Mouse (Mus musculus): ENCODE measurements around the gene Gpbp1. TPM values are rescaled to one million over a fixed set of nuclear protein-coding genes. Genes with fewer than 3 reads are reported as not detected.

The Gpbp1 gene
- polyA plus RNA-seq (2015; fragmentation: Nextera tagmentation; extraction: Ambion mirVana): 81.9 and 88.2 TPM in 2 replicates

DNA sequence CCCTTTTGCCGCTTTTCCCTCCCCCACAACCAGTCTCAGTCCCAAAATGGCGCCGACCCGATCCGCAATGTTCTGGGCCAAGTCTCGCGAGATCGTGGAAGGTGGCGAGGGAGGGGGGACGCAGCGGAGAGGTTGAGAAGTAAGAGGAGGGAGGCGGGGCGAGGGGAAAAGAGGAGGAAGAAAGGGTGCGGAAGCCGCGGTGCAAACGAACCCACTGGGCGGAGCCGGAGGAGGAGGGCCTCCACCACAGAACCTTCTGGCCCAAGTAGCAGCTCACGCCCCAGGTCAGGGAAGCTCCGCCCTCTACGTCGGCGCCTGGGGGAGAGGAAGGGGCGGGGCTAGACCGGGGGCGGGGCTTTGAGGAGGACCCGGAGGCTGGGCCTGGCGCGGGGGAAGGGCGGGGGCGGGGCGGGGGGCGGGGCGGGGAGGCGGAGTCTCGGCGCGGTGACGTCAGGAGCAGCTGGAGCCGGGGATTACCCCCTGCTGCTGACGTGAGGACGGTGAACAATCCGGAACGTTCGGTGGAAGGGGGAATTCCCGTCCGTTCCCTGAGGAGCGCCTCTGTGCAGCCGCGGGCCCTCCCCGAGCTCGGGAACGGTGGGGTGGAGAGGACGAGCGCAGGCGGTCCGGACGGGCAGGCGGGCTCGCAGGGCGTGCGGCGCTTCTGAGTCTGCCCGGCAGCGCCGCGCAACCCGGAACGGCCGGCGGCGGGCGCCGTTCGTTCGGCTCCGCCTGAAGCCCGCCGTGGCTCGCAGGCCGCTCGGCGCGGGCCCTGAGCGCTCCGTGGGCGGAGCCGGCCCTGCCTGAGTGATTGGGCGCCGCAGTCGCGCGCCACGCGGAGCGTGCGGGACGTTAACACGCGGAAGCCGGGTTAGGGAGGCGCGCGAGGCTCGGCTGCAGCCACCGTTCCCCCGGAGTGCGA lies at the start of gene Gpbp1:
Gene Gpbp1, minus strand, starts transcription at position 310 of the 922 bp plus-strand sequence.
- H3K27me3 ChIP-seq: peaks cover 35% of the 10 kb centered on the region

DNA sequence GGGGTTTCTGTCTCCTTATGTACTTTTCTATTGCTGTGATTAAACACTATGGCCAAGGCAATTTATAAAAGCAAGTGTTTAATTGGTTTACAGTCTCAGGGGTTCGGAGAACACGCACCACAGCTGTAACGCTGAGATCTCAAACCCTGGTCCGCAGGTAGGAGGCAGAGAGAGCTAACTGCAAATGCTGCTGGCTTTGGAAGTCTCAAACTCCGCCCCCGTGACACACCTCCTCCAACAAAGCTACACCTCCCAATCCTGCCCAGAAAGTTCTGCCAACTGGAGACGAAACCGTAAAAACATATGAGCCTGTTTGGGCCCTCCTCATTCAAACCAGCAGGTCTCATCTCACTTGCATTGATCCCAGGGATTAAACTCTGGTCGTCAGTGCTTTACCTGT lies 47.8 kb upstream of the Gpbp1 start:
- H3K4me1 ChIP-seq: no peaks in the 10 kb centered on the region
- WGBS: 83% methylated on average over 9 of the region's 9 CpGs
- no peaks in the 10 kb centered on the region for H3K36me3 ChIP-seq
- no peak overlapping the region for H3K4me3 ChIP-seq (replicated peaks)
- ATAC-seq (replicated peaks; ENCODE audit: low FRiP score): no peak
- no peak overlapping the region for H3K27ac ChIP-seq
- H3K9ac ChIP-seq: no peak overlapping the region
- H3K9me3 ChIP-seq (replicated peaks): no peaks in the 10 kb centered on the region
- no peak overlapping the region for H3K4me2 ChIP-seq
- H3K27me3 ChIP-seq: no peaks in the 10 kb centered on the region

More for the DNA sequence above, at the start of gene Gpbp1:
- under 1% methylated on average over 97 of the region's 109 CpGs for WGBS
- no peaks in the 10 kb centered on the region for H3K36me3 ChIP-seq
- peak within 1 kb of the TSS; percentile 88 for H3K4me2 ChIP-seq
- peak within 1 kb of the TSS; percentile 96 for H3K4me3 ChIP-seq (replicated peaks)
- peak; percentile 97 for ATAC-seq (replicated peaks; ENCODE audit: low FRiP score)
- H3K9ac ChIP-seq: peak within 1 kb of the TSS; percentile 97
- H3K27ac ChIP-seq: peak within 1 kb of the TSS; percentile 99
- peaks cover 21% of the 10 kb centered on the region for H3K4me1 ChIP-seq
- H3K9me3 ChIP-seq (replicated peaks): no peaks in the 10 kb centered on the region

DNA sequence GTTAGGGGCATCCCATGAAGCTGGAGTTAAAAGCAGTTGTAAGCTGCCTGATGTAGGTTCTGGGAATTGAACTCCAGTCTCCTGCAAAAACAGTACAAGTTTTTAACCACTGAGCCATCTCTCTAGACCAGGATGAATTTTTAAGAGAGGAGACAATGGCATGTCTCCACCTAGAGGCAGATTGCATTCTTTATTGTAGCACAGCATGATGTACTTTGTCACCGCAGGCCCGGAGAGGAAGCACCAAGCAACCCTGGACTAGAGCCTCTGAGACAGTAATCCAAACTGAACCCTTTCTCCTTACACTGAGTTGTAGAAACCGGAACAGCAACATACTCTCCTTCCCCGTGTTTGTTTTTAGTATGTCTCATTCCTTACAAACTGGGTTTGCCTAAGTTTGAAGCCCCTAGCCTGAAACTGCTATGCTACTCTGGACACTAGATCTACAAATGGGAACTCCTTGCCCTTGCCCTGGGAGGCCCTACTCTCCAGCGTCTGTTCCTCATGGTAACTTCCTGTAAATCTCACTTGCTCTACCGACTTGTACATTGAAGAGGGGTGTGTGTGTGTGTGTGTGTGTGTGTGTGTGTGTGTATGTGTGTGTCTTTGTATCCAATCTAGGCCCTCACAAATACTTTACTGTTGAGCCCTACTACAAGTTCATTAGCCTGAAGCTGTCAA lies 46.4 kb upstream of the Gpbp1 start:
- Histone ChIP-seq H3K4me2 (no peak overlapping the region), H3K9me3 (replicated peaks) (no peaks in the 10 kb centered on the region), H3K27me3 (no peaks in the 10 kb centered on the region), H3K9ac (no peak overlapping the region), H3K36me3 (no peaks in the 10 kb centered on the region), H3K4me1 (no peaks in the 10 kb centered on the region), H3K4me3 (replicated peaks) (no peak overlapping the region), H3K27ac (no peak overlapping the region)
- WGBS: 77% methylated on average over 6 of the region's 6 CpGs
- no peak for ATAC-seq (replicated peaks; ENCODE audit: low FRiP score)

DNA sequence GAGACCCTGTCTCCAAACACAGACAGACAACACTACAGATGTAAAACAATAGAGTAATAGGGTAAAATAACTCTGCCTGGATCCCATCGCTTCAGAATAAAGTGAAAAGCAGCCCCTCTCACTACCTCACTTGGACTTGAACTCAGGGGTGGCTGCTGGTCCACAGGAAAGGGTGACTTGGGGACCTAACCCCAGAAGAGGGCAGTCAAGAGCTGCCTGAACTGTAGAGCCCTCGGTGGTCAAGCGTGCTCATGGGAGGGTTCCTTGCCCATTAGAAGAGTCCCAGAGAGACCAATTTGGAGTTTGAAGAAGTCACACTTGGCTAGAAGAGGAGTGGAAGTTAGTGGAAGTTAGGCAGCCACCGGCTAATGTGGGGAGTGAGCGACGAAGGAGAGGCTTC lies 44.2 kb upstream of the Gpbp1 start:
- no peak for ATAC-seq (replicated peaks; ENCODE audit: low FRiP score)
- WGBS: 66% methylated on average over 6 of the region's 6 CpGs
- no peak overlapping the region for H3K4me3 ChIP-seq (replicated peaks)
- no peaks in the 10 kb centered on the region for H3K4me1 ChIP-seq
- no peaks in the 10 kb centered on the region for H3K9me3 ChIP-seq (replicated peaks)
- H3K9ac ChIP-seq: no peak overlapping the region
- no peak overlapping the region for H3K4me2 ChIP-seq
- no peaks in the 10 kb centered on the region for H3K27me3 ChIP-seq
- H3K27ac ChIP-seq: no peak overlapping the region
- H3K36me3 ChIP-seq: no peaks in the 10 kb centered on the region

DNA sequence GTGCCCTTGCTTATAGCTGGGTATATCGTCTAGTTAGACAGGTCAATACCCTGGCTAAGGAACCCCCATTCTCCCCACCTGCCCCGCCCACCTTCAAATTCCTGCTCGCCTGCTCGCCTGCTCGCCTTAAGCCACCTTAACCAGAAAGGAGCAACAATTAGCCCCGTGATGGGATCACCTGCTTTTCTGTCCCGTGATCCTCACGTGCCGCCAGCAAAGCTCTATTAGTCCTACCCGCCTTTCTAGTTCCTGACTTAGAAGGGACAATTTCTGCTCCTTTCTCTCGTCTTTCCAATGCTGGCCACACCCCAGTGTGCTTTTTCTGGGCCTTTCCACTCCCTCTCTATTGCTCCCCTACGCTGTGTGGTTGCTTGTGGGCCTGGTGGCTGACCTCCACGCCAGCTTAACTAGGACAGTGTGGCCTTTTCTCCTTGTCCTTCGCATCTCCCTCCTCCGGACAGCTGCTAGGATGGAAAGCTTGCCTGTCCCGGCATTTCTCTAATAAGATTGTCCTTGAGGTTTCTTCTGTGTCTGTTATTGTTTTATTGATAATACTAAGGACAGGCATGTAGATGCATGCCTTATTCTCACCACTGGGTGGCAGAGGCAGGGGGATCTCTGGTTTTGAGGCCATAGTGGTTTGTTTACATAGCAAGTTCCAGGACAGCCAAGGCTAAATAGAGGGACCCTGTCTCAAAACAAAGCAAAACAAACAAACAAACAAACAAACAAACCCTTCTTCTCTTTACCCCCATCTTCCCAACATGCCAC lies 42.5 kb upstream of the Gpbp1 start:
- H3K27ac ChIP-seq: no peak overlapping the region
- H3K36me3 ChIP-seq: no peaks in the 10 kb centered on the region
- ATAC-seq (replicated peaks; ENCODE audit: low FRiP score): no peak
- H3K4me2 ChIP-seq: no peak overlapping the region
- no peak overlapping the region for H3K9ac ChIP-seq
- H3K27me3 ChIP-seq: no peaks in the 10 kb centered on the region
- 91% methylated on average over 16 of the region's 16 CpGs for WGBS
- no peaks in the 10 kb centered on the region for H3K4me1 ChIP-seq
- H3K4me3 ChIP-seq (replicated peaks): no peak overlapping the region
- H3K9me3 ChIP-seq (replicated peaks): no peaks in the 10 kb centered on the region

DNA sequence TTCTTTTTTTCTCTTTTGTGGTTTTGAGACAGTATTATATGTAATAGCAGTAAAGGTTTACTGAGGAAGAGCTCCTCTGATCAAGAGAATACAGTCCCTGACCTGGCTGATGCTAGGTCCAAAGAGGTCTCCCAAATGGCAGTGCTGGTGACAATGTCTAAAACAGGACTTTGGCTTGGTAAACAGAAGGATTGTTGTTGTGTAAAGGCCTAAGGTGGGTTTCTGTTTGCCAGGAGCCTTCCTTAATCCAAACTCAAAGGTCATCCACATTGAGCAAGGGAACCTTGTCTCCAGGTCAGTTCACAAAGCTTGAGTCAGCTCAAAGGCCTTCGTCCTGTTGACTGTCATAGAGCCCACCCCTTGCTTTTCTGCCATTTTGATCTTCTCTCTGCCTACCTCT lies 41.8 kb upstream of the Gpbp1 start:
- H3K9ac ChIP-seq: no peak overlapping the region
- no peaks in the 10 kb centered on the region for H3K4me1 ChIP-seq
- no peaks in the 10 kb centered on the region for H3K36me3 ChIP-seq
- H3K4me3 ChIP-seq (replicated peaks): no peak overlapping the region
- no peak for ATAC-seq (replicated peaks; ENCODE audit: low FRiP score)
- H3K27me3 ChIP-seq: no peaks in the 10 kb centered on the region
- H3K9me3 ChIP-seq (replicated peaks): no peaks in the 10 kb centered on the region
- WGBS: 93% methylated on average over 1 of the region's 1 CpGs
- no peak overlapping the region for H3K27ac ChIP-seq
- no peak overlapping the region for H3K4me2 ChIP-seq

DNA sequence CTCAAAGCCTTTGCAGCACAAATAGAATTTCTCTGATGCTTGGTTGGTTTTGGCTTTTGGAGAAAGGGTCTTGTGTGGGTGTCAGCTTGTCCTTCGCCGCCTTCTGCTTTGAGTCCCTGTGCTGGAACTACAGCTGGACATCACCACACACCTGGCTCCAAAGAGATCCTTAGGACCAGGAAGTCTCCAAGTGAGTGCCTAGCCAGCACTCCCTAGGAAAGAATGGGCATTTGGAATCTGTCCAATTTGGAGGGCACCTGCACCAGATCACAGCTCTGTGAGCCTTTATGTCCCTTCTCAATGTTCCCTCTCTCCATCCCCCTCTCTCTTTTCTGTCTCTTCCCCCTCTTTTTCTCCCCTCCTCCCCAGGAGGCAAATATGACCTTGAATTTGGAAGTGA lies 34.4 kb upstream of the Gpbp1 start:
- no peak overlapping the region for H3K4me2 ChIP-seq
- H3K4me3 ChIP-seq (replicated peaks): no peak overlapping the region
- no peak for ATAC-seq (replicated peaks; ENCODE audit: low FRiP score)
- no peaks in the 10 kb centered on the region for H3K36me3 ChIP-seq
- no peaks in the 10 kb centered on the region for H3K27me3 ChIP-seq
- H3K27ac ChIP-seq: no peak overlapping the region
- WGBS: 94% methylated on average over 2 of the region's 2 CpGs
- no peaks in the 10 kb centered on the region for H3K4me1 ChIP-seq
- no peak overlapping the region for H3K9ac ChIP-seq
- no peaks in the 10 kb centered on the region for H3K9me3 ChIP-seq (replicated peaks)

DNA sequence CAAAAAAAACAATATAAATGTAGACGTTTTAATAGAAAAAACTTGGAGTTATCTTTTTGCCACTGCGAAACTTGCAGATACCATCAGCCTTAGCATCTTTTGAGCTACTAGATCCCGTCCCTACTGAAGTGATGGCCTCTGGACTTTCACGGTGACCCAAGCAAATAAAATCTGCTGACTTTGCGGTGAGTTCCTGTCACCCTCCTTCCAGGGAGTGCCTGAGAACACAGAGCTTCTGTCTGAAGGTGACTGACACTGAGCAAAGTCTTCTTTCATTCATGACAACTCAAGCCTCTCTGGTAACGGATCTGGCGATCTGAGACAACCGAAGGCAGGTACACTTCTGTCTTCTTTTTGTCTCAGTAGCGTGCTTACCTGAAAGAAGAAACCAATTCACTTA lies 32.4 kb upstream of the Gpbp1 start:
- Histone ChIP-seq H3K9ac (no peak overlapping the region), H3K4me2 (no peak overlapping the region), H3K9me3 (replicated peaks) (no peaks in the 10 kb centered on the region), H3K27me3 (no peaks in the 10 kb centered on the region), H3K27ac (no peak overlapping the region), H3K4me1 (no peaks in the 10 kb centered on the region), H3K4me3 (replicated peaks) (no peak overlapping the region), H3K36me3 (no peaks in the 10 kb centered on the region)
- 49% methylated on average over 9 of the region's 9 CpGs for WGBS
- no peak for ATAC-seq (replicated peaks; ENCODE audit: low FRiP score)

DNA sequence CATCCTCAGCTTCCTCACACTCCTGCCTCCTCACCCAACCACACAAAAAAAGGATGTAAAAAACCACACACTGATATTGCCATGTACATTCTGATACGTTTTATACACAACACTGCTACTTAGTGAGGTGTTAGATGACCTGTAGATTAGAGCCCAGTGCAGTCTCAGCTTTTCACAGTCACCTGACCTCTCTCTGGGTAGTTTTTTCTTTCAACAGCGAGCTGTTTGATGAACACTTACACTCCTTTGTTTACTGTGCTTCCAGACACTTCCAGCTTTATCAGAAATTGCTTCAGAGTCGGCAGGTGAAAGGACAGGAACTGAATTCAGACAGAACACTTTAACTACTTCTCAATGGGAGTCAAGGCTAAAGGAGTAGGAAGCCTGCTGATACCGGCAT lies 30.5 kb upstream of the Gpbp1 start:
- no peak for ATAC-seq (replicated peaks; ENCODE audit: low FRiP score)
- no peak overlapping the region for H3K27ac ChIP-seq
- H3K36me3 ChIP-seq: no peaks in the 10 kb centered on the region
- H3K4me1 ChIP-seq: no peaks in the 10 kb centered on the region
- H3K4me3 ChIP-seq (replicated peaks): no peak overlapping the region
- H3K9ac ChIP-seq: no peak overlapping the region
- H3K27me3 ChIP-seq: no peaks in the 10 kb centered on the region
- no peak overlapping the region for H3K4me2 ChIP-seq
- 72% methylated on average over 4 of the region's 4 CpGs for WGBS
- no peaks in the 10 kb centered on the region for H3K9me3 ChIP-seq (replicated peaks)

DNA sequence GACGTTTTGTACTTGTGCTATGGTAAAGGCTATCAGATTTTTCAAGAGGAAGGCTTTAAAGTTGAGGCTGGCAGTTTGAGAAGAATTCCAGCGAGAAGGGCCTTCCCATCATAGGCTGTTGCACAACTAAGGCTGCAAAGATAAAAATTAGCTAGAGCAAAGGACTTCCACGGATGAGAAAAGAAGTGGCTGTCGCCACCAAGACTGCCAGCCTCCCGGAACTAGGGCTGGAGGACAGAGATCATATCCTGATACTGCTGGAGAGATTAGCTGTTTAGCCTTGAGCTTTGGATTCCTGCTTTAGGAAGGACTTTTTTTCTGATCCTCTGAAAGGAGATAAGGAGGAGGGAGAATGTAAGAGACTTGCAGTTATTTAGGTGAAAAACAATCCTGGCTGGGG lies 28.4 kb upstream of the Gpbp1 start:
- Histone ChIP-seq H3K9me3 (replicated peaks) (no peaks in the 10 kb centered on the region), H3K4me2 (no peak overlapping the region), H3K9ac (no peak overlapping the region), H3K27ac (no peak overlapping the region), H3K27me3 (no peaks in the 10 kb centered on the region), H3K36me3 (no peaks in the 10 kb centered on the region), H3K4me1 (no peaks in the 10 kb centered on the region), H3K4me3 (replicated peaks) (no peak overlapping the region)
- 36% methylated on average over 5 of the region's 5 CpGs for WGBS
- no peak for ATAC-seq (replicated peaks; ENCODE audit: low FRiP score)

DNA sequence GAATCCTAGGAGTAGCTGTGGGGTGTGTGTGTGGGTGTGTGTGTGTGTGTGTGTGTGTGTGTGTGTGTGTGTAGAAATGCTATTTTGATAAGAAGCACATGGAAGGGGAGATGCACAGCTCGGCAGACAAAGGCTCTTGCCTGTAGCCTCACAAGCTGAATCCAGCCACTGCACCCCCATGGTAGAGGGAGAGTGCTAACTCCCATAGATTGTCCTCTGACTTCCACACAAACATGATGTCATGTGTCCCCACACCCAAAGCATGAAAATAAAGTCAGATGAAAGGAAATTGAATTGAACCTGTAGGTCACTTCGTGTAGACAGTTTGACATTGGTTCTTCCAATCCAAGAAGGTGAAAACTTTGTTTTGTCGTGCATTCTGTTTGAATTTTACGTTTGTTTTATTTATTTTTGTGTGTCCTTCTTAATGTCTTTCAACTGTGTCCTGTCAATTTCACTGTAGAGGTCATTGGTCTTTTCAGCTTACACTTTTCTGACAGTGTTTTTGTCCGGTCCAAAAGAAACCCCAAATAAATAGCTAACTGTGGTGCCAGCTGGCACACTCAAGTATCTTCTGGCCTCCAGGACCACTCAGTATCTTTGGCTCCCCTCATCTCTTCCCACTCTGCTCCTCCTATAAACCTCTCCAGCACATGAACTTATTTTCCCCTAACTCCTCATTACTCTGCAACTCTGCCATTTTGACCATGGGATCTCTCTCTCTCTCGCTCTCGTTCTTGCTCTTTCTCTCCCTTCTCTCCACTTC lies 26.7 kb upstream of the Gpbp1 start:
- no peak for ATAC-seq (replicated peaks; ENCODE audit: low FRiP score)
- no peaks in the 10 kb centered on the region for H3K9me3 ChIP-seq (replicated peaks)
- H3K4me1 ChIP-seq: no peaks in the 10 kb centered on the region
- no peak overlapping the region for H3K27ac ChIP-seq
- H3K36me3 ChIP-seq: no peaks in the 10 kb centered on the region
- no peak overlapping the region for H3K4me2 ChIP-seq
- no peaks in the 10 kb centered on the region for H3K27me3 ChIP-seq
- no peak overlapping the region for H3K4me3 ChIP-seq (replicated peaks)
- H3K9ac ChIP-seq: no peak overlapping the region
- WGBS: 84% methylated on average over 7 of the region's 7 CpGs
